Mouse (Mus musculus) stomach, embryonic 15.5 days (tissue): ENCODE measurements at regions not wholly inside any gene's neighbourhood (a gene's known extent, or its start where the extent isn't known, plus 50 kb on each side); places are given as distances from the start of the nearest gene placed in this dataset.
A peak's percentile ranks its signal among the peaks of the same experiment; 100 is the strongest.

Source experiments
- ATAC-seq: fragments of 200-750 bp; cut with Nextera tagmentation; 2 replicates; pipeline ENCODE4 v1.8.0; 2017; ENCODE audit warnings: low read depth, moderate number of reproducible peaks, moderate TSS enrichment; ENCODE audit not compliant: insufficient read depth, low FRiP score
- H3K27ac ChIP-seq: fragments of 300-500 bp; sonication (generic); 2 replicates; pipeline ENCODE4 v1.5.1; 2015; ENCODE audit warnings: mild to moderate bottlenecking, inconsistent platforms
- H3K27me3 ChIP-seq: fragments of 300-500 bp; sonication (generic); replicated peaks from 2 replicates; pipeline ENCODE4 v1.6.1; 2015; ENCODE audit warnings: inconsistent platforms
- H3K36me3 ChIP-seq: fragments of 300-500 bp; sonication (generic); 2 replicates; pipeline ENCODE4 v1.6.1; 2015; ENCODE audit warnings: inconsistent platforms
- H3K4me1 ChIP-seq: fragments of 300-500 bp; sonication (generic); 2 replicates; pipeline ENCODE4 v1.6.1; 2015; ENCODE audit warnings: inconsistent platforms
- H3K4me2 ChIP-seq: fragments of 300-500 bp; sonication (generic); 2 replicates; pipeline ENCODE4 v1.6.1; 2015; ENCODE audit warnings: mild to moderate bottlenecking, inconsistent platforms
- H3K4me3 ChIP-seq: fragments of 300-500 bp; sonication (generic); replicated peaks from 2 replicates; pipeline ENCODE4 v1.5.1; 2015; ENCODE audit warnings: inconsistent platforms
- H3K9ac ChIP-seq: fragments of 300-500 bp; sonication (generic); 2 replicates; pipeline ENCODE4 v1.6.1; 2015; ENCODE audit warnings: inconsistent platforms
- H3K9me3 ChIP-seq: fragments of 300-500 bp; sonication (generic); 2 replicates; pipeline ENCODE4 v1.6.1; 2016; ENCODE audit warnings: inconsistent platforms
- WGBS: fragments of 180-500 bp; shearing (Covaris S2); methylation state at CpG from one replicate; pipeline ENCODE4 v1.1.7; 2015; 5-methylcytosine and 5-hydroxymethylcytosine counted together

DNA sequence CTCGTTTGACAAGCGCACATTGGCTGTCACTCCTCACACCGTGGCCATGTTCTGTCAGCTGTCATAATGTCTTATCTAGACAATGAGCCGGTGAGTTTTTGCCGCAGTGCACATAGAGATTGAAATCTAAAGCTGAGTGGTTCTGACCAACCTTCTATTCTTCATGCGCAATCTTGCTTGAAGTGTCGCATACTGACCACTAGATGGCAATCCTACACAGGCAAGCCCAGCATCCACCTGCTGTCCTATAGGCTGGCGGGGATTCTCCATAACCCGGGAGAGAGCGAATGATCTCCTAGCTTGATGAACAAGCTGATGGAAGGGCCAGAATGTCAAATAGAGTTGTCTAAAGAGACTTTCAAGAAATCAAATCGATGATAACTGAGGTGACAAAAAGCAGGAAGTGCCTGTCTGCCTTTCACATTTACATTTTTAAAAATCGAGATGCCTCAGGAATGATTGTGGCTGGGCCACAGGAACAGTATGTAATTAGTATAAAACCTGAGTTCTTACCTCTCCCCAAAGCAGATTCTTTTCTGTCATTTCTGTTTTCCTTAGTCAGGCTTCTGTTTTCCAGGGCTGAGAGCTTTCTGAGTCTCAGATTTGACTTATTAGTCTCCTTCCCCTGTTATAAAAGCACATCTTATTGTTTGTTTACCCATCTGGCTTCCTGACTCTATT, 434.4 kb downstream of the Hace1 start:
- H3K27me3 ChIP-seq, result no peaks in the 10 kb centered on the region
- no peak overlapping the region for H3K27ac ChIP-seq
- no peak overlapping the region for H3K9ac ChIP-seq
- 25% methylated on average over 12 of the region's 12 CpGs for WGBS
- ATAC-seq, result peak; percentile 35; the same call in 1 of the 2 replicates
- H3K9me3 ChIP-seq, result no peaks in the 10 kb centered on the region
- H3K4me2 ChIP-seq, result no peak overlapping the region
- H3K4me1 ChIP-seq, result no peaks in the 10 kb centered on the region
- no peaks in the 10 kb centered on the region for H3K36me3 ChIP-seq
- H3K4me3 ChIP-seq, result no peak overlapping the region

DNA sequence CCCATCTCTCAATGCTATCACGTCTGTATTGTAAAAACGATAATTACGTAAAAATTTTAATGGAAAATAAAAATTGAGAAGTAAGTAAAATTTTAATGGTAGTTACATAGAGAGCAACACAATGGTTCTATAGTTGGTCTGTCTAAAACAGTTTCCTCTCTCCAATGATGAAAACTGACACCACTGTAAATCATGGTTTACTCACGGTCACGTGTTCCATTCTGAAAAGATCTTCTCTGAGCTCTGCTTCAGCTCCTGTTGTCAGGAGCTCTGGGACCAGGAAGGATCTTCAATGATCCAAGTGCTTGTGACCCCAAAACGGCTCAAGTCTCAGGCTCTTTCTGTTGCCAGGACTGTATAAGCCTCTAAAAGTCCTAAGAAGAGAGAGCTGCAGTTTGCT, 435.0 kb downstream of the Hace1 start:
- Histone ChIP-seq H3K36me3 (no peaks in the 10 kb centered on the region), H3K27ac (no peak overlapping the region), H3K4me1 (no peaks in the 10 kb centered on the region), H3K9ac (no peak overlapping the region), H3K4me2 (no peak overlapping the region), H3K4me3 (no peak overlapping the region), H3K27me3 (no peaks in the 10 kb centered on the region), H3K9me3 (no peaks in the 10 kb centered on the region)
- ATAC-seq, result no peak
- 61% methylated on average over 6 of the region's 6 CpGs for WGBS

DNA sequence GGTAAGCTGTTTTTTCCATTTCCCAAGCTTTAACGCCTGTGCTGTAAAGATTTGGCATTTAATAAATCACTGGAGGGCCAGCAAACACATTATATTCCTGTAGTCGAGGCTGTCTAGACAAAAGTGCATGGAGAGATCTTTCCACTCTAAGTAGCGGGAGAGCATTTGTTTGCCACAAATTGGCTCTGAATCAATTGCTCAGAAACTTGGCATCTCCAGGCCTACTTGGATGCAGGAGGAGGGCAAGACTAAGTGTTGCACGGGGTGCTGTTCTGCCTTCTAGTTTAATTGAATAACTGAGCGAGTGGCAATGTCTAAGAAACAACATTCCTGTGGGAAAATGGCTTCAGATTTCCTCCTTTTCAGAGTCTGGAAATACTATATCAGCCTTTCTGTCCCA, 438.7 kb downstream of the Hace1 start:
- Histone ChIP-seq H3K4me3 (no peak overlapping the region), H3K9ac (no peak overlapping the region), H3K4me2 (no peak overlapping the region), H3K27me3 (no peaks in the 10 kb centered on the region), H3K4me1 (no peaks in the 10 kb centered on the region), H3K9me3 (no peaks in the 10 kb centered on the region), H3K27ac (no peak overlapping the region), H3K36me3 (no peaks in the 10 kb centered on the region)
- ATAC-seq, result no peak
- 46% methylated on average over 5 of the region's 5 CpGs for WGBS

DNA sequence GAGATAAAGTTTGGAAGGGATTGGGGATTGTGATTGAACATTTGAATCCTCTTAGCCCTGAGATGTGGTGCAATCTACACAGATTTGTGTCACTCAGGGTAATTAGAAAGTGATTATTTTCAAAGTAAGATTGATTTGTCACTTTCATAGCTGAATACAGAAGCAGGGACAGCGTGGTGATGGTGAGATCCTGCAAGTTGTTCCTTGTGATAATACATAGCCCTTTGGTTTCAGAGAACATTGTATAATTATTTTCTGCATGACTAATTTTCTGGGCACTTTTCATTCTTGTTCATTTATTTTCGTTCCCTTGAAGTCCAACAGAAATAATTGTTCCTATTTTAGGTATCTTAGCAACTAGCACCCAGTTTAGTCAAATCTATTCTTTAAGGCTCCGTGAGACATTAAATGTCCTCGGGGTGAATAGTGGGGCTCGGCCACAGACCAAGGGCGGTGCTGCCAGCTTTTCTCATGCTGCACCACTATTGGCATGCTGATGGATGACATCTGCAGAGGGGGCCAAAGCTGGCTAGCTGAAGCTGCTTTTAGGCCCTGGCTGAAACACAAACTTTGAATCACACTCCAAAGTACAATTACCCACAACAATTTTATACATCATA, 468.0 kb downstream of the Hace1 start:
- H3K27me3 ChIP-seq, result no peaks in the 10 kb centered on the region
- 51% methylated on average over 6 of the region's 6 CpGs for WGBS

DNA sequence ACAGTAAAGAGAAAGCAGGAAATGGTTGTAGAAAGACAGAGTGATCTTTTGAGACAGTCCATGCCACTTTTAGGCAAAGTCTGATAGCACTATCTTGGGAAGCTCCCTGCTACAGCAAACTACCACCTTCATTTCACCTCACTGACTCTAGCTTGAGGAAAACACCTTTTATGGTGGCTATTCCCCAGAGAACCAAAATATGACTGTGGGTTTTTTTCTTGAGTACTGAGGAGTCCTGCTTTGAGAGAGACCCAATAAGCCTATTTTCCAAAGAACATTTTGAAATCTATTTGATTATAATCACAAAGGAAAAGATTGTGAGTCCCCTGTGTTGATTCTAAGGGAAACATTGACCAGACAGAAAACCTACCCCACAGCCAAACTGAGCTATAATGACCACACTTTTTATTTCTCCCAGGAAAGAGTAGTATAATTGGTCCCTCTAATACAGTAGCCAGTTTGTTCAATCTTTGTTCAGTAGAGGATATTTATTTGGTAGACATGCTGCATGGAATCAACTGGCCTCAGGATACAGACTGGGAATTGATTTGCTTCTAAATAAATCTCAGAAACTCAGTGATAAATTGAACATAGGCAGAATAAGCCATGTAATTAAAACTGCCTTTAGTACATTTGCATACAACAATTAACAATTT, 468.6 kb downstream of the Hace1 start:
- Histone ChIP-seq H3K36me3 (no peaks in the 10 kb centered on the region), H3K9me3 (no peaks in the 10 kb centered on the region), H3K4me3 (no peak overlapping the region), H3K9ac (no peak overlapping the region), H3K27me3 (no peaks in the 10 kb centered on the region), H3K4me1 (no peaks in the 10 kb centered on the region), H3K4me2 (no peak overlapping the region), H3K27ac (no peak overlapping the region)
- no peak for ATAC-seq

More for the DNA sequence above, 468.0 kb downstream of the Hace1 start:
- Histone ChIP-seq H3K4me2 (no peak overlapping the region), H3K36me3 (no peaks in the 10 kb centered on the region), H3K27ac (no peak overlapping the region), H3K4me3 (no peak overlapping the region), H3K9ac (no peak overlapping the region), H3K4me1 (no peaks in the 10 kb centered on the region), H3K9me3 (no peaks in the 10 kb centered on the region)
- ATAC-seq, result no peak

DNA sequence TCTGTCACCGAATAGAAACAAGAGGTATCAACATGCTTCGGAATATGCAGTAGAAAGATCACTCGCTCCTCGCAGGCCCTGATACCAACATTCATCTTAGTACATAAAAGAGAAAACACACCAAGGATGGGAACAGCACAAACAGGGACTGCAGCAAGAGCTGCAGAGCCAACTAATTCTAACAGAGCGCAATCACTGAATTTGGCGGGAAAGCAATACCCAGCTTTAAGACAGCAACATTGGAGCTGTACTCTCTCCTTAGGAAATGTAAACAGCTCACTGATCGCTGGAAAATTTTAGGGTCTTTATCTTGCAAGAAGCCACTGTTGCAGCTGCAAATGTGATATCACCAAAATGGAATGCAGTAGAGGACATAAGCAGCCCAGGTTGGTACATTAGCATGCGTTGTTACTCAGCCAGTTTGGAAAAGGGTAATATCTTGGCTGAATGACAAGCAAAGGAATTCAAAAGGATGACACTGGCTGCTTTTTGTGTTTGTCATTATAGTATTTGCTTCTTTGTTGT, 469.3 kb downstream of the Hace1 start:
- WGBS, result 51% methylated on average over 8 of the region's 8 CpGs
- Histone ChIP-seq H3K36me3 (no peaks in the 10 kb centered on the region), H3K4me2 (no peak overlapping the region), H3K27ac (no peak overlapping the region), H3K4me3 (no peak overlapping the region), H3K4me1 (no peaks in the 10 kb centered on the region), H3K27me3 (no peaks in the 10 kb centered on the region), H3K9me3 (no peaks in the 10 kb centered on the region), H3K9ac (no peak overlapping the region)
- no peak for ATAC-seq

DNA sequence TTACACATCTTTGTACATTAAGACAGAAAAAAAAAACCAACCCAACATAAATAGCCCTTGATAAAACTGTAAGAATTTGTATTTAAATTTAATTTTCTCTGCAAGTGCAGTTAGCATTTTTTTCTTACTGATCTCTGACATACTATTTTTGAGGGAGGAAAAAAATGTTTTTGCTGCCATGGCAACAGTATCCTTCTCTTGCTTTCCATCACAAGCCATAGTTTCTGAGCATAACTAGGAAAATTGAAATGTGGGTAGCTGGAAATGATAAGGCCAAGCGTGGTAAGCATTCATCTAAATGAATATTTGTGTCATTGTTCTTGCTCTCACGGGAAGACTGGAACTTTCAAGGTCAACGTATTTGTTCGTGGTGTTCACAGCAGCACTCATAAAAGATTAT, 470.0 kb downstream of the Hace1 start:
- no peak overlapping the region for H3K4me2 ChIP-seq
- no peak overlapping the region for H3K27ac ChIP-seq
- no peak overlapping the region for H3K4me3 ChIP-seq
- WGBS, result 67% methylated on average over 4 of the region's 4 CpGs
- no peak for ATAC-seq
- H3K9me3 ChIP-seq, result no peaks in the 10 kb centered on the region
- no peaks in the 10 kb centered on the region for H3K27me3 ChIP-seq
- no peak overlapping the region for H3K9ac ChIP-seq
- no peaks in the 10 kb centered on the region for H3K36me3 ChIP-seq
- no peaks in the 10 kb centered on the region for H3K4me1 ChIP-seq

DNA sequence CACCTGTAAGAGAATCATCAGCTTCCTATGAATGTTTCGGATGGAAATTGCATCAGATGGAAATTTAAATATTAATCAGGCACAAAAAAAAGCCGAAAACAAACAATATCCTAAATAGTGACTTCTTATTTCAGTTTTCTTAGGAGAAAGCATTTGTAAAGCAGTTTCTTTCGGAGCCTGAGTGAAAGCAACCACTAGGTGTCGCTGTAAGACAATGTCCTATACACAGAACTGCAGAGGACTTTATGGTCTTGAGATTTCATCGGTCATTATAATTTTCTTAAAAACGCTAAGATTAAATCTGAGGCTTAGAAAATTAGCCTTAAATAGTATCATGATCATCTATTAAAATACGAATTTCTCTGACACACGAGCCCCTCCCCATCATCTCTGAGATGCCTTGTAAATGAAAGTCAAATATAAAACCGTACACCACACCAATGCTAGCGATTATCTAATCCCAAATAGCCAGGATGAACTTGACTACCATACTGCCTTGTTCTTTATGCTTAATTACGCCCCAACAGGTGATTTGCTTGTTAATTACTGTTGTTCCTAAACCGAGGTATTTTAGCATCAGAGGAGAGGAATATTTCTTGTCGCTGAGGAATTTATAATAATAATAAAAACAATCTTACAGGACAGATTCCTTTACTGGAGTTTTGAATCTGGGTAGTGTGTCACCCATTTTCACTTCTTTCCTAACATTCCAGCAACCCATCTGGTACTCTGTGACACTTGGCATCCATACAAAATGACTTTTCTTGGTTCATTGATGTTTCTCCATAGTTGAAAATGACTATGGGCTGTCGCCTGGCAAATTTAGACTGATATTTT, 480.0 kb downstream of the Hace1 start:
- H3K9ac ChIP-seq, result no peak overlapping the region
- no peak overlapping the region for H3K27ac ChIP-seq
- H3K4me2 ChIP-seq, result no peak overlapping the region
- no peak overlapping the region for H3K4me3 ChIP-seq
- no peaks in the 10 kb centered on the region for H3K36me3 ChIP-seq
- H3K27me3 ChIP-seq, result no peaks in the 10 kb centered on the region
- WGBS, result 30% methylated on average over 14 of the region's 14 CpGs
- no peaks in the 10 kb centered on the region for H3K9me3 ChIP-seq
- no peaks in the 10 kb centered on the region for H3K4me1 ChIP-seq
- ATAC-seq, result no peak

DNA sequence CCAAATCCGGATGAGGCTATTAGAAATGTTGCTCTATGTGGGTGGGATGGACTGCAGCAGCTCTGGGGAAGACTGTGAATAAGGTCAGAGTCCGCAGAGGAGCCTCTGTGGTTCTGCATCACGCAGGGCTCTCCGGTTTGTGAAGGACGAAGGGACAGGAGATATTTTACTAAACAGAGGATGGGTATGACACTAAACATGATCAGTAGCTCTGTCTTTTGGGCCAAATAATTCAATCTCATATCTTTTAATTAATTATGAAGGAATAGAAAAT, 480.5 kb downstream of the Hace1 start:
- H3K27ac ChIP-seq, result no peak overlapping the region
- H3K4me1 ChIP-seq, result no peaks in the 10 kb centered on the region
- 81% methylated on average over 5 of the region's 5 CpGs for WGBS
- H3K9me3 ChIP-seq, result no peaks in the 10 kb centered on the region
- H3K27me3 ChIP-seq, result no peaks in the 10 kb centered on the region
- no peaks in the 10 kb centered on the region for H3K36me3 ChIP-seq
- H3K9ac ChIP-seq, result no peak overlapping the region
- ATAC-seq, result no peak
- no peak overlapping the region for H3K4me3 ChIP-seq
- H3K4me2 ChIP-seq, result no peak overlapping the region

DNA sequence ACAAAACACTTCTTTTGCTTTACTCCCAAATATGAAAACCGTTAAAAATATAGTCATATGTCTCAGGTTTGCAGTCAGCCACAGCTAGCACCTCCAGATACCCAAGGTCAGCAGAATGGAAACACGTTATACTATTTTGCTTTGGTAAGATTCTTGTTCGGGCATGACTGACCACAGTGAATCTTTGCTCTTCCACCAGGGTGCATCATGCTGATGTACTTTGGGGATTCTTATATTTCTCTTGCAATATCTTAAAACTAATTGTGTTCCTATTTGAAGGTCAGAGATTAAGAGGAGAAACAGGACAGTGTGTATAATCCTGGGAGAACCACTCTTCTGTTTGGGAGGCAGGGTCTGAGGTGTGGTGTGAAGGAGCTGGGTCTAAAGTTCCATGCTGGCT, 481.7 kb downstream of the Hace1 start:
- no peaks in the 10 kb centered on the region for H3K4me1 ChIP-seq
- no peak overlapping the region for H3K9ac ChIP-seq
- H3K9me3 ChIP-seq, result no peaks in the 10 kb centered on the region
- no peak overlapping the region for H3K4me2 ChIP-seq
- H3K4me3 ChIP-seq, result no peak overlapping the region
- no peaks in the 10 kb centered on the region for H3K36me3 ChIP-seq
- no peaks in the 10 kb centered on the region for H3K27me3 ChIP-seq
- 79% methylated on average over 3 of the region's 3 CpGs for WGBS
- no peak for ATAC-seq
- no peak overlapping the region for H3K27ac ChIP-seq

DNA sequence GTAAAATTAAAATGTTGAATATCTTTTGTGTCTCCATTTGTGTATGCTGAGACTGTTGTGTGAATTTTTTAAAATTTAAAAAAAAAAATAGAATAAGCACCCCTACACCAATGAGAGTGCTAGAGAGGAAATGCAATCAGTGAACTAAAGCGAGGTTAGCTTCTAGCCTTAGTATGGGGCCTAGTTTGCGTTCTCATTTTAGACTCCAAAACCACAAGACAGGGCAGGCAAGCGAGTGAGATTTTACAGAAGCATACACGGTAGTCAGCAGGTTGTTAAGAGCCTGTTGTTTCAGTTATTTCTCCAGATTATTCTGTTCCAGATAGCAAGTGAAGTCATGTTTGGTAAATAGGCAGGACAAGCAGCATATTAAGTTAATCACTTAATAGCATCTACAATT, 486.2 kb downstream of the Hace1 start:
- no peak overlapping the region for H3K4me3 ChIP-seq
- no peaks in the 10 kb centered on the region for H3K27me3 ChIP-seq
- H3K36me3 ChIP-seq, result no peaks in the 10 kb centered on the region
- no peak overlapping the region for H3K4me2 ChIP-seq
- no peak overlapping the region for H3K27ac ChIP-seq
- H3K9ac ChIP-seq, result no peak overlapping the region
- H3K9me3 ChIP-seq, result no peaks in the 10 kb centered on the region
- 70% methylated on average over 4 of the region's 4 CpGs for WGBS
- H3K4me1 ChIP-seq, result no peaks in the 10 kb centered on the region
- ATAC-seq, result no peak

DNA sequence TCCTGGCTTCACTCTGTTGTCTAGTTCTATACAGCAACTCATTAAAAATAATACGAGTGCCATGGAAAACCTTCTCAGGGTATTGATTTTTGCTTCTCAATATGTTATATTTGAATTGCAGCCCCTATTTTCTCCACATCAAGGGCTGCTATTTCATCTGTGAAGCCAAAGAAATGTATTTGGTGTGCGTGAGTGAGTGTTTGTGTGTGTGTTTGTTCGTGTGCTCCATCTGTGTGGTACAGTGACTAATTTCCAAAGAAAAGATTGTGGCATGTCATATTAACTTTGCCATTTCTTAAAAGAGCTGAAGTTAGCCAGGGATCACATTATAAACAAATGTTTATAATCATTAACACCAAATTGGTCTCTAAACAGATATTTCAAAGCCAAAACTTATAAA, 493.1 kb downstream of the Hace1 start:
- WGBS, result 78% methylated on average over 3 of the region's 3 CpGs
- no peak for ATAC-seq
- Histone ChIP-seq H3K27me3 (no peaks in the 10 kb centered on the region), H3K4me1 (no peaks in the 10 kb centered on the region), H3K4me3 (no peak overlapping the region), H3K9me3 (no peaks in the 10 kb centered on the region), H3K27ac (no peak overlapping the region), H3K9ac (no peak overlapping the region), H3K36me3 (no peaks in the 10 kb centered on the region), H3K4me2 (no peak overlapping the region)
